Mouse (Mus musculus) embryo, embryonic 11 days (tissue): Measurements from ENCODE around the gene Mta3.

Source experiments
- DNase-seq: peaks from one replicate; pipeline ENCODE4 v3.0.0-alpha.2; 2015

Mta3 gene

DNA sequence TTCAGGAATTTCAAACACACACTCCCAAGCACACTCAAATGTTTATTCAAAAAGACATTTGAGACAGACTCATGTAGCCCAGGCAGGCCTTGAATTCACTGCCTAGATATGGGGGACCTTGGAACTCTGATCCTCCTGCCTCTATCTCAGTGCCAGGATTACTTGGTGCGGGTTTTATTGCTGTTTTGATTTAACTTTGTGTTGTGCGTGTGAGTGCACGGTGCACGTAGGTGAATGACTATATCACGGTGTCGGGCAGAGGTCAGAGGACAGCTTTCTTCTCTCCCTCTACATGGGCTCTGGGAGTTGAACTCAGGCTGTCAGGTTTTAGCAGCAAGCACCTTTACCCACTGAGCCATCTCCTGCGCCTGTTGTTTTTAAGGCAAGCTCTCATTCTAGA is 61.1 kb downstream of the Mta3 start:
- no peak for DNase-seq

- no peak for DNase-seq
Measured at GRCm38 (mm10) chr17:83768309-83768708, 62.3 kb downstream of the Mta3 start.

GRCm38 (mm10) chr17:83770371-83770770 is 64.4 kb downstream of the Mta3 start:
- DNase-seq, result no peak

DNA sequence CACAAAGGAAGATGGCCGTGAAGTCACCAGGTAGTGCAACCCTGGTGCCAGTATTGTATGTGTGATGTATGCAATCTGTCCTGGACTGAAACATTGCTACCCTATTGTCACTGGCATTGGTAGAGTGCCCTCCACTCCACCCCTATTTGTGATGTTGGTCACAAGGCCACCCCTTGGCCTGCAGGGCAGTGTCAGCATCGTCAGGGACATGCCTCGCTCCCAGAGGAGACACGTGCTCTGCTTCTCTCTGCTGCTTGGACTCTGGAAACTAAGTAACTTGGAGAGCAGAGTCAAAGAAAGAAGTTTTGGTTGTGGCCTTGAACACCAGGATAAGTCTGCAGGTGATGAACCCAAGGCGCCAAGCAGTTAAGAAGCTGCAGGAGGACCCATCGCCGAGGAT is 65.0 kb downstream of the Mta3 start:
- no peak for DNase-seq

GRCm38 (mm10) chr17:83772110-83772509 is 66.1 kb downstream of the Mta3 start:
- no peak for DNase-seq

DNA sequence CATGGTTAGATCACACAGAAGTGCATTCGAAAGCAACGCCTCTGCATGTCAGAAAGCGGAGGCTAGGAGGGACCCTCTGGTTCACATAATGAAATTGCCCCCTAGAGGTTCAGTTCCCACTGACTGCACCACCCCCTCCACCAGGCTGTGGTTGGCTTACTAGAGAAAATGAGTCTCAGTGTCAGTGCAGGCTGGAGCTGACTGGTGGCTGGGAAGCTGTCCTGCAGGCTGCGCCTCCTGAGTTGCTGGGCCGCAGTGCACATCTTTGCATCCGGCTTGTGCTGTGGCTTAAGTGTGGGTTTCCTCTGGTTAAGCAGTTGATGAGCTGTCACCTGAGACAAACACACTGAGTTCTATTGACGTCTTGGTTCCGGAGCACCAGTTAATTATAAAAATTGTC is 66.7 kb downstream of the Mta3 start:
- peak; percentile 55 for DNase-seq

GRCm38 (mm10) chr17:83776965-83777364 is 71.0 kb downstream of the Mta3 start:
- no peak for DNase-seq

- DNase-seq, result no peak
Measured at GRCm38 (mm10) chr17:83777462-83778051, 71.6 kb downstream of the Mta3 start.

- DNase-seq, result no peak
Measured at GRCm38 (mm10) chr17:83780228-83780627, 74.3 kb downstream of the Mta3 start.

GRCm38 (mm10) chr17:83782740-83783139 is 76.8 kb downstream of the Mta3 start:
- peak; percentile 59 for DNase-seq

DNA sequence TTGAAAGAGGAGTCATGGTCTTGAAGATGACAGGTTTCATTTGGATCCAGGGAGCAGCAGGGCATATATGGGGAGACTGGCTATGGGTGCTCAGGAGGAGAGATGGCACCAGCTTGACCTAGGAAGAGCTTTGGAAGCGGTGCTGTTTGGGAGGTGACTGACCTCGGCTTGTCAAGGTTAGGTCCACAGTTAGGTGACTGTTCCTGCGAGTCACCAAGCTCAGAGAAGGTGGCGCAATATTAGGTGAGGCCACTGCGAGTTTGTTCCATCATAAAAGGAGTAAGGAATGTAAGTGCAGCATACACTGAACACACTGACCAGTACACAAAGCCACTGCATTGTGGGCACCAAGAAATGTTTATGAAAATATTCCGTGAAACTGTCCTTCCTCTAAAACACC is 80.5 kb downstream of the Mta3 start:
- DNase-seq, result no peak

- no peak for DNase-seq
Measured at GRCm38 (mm10) chr17:83790158-83790557, 84.2 kb downstream of the Mta3 start.

- peak; percentile 19 for DNase-seq
Measured at GRCm38 (mm10) chr17:83792388-83792787, 86.4 kb downstream of the Mta3 start.

GRCm38 (mm10) chr17:83795121-83795520 is 89.2 kb downstream of the Mta3 start:
- no peak for DNase-seq

DNA sequence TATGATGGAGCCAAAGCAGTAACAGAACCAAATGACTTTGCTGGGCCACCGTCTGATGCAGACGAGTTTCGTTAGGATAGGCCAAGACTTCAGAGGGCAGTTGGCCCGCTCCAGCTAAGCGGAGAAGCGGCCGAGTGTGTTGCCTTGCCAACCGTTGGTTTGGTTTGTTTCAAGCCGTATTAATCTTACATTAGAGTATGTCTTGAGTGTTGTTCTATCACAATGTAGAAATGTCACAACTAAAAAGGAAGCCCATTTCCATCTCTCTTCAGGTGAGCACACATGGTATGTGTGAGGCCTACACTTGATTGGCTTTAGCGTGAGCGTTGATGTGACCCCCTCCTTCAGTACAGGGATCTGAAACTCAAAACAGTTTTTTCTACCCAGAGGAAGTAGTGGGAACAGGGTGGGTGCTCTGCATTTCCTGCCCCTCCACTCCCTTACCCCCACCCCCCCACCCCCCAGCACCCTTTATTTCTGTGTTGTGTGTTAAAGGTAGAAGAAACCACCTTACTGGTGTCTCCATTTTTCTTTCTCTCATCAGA is 93.6 kb downstream of the Mta3 start:
- no peak for DNase-seq

DNA sequence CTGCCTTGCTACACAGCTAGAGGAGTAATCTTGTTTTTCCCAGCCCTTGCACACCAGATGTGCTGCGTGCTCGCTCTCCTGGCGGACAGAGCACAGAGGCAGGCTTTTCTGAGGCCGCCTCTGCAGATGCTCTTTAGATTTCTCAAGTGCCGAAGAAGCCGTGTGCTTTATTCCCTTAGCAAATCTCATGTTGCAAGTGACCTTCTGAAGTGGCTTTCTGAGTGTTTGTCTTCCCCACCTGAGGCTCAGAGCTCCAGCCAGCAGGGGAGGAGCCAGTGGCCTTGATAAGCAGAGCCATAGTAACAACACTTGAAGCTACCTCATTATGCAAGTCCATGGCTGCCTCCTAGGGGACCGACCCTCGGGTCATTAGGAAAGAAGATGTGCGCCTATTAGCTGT is 98.0 kb downstream of the Mta3 start:
- no peak for DNase-seq

GRCm38 (mm10) chr17:83805078-83805477 is 99.1 kb downstream of the Mta3 start:
- DNase-seq, result no peak

DNA sequence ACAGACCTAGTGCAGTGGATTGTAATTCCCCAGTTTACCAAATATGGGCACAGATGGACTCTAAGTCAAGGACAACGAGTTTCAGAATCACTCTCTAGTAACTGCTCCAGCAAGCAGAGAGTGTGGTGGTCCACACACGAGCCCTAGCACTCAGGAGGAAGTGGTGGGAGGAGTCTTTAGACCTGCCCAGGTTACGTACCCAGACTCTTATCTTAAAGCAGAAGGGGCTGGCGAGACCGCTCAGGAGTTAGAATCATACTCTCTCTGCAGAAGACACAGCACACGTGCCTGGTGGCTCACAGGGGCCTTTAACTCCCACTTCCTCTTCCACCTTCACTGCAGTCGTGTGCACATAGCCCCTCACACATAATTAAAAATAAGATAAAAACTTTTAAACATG is 101.4 kb downstream of the Mta3 start:
- no peak for DNase-seq

DNA sequence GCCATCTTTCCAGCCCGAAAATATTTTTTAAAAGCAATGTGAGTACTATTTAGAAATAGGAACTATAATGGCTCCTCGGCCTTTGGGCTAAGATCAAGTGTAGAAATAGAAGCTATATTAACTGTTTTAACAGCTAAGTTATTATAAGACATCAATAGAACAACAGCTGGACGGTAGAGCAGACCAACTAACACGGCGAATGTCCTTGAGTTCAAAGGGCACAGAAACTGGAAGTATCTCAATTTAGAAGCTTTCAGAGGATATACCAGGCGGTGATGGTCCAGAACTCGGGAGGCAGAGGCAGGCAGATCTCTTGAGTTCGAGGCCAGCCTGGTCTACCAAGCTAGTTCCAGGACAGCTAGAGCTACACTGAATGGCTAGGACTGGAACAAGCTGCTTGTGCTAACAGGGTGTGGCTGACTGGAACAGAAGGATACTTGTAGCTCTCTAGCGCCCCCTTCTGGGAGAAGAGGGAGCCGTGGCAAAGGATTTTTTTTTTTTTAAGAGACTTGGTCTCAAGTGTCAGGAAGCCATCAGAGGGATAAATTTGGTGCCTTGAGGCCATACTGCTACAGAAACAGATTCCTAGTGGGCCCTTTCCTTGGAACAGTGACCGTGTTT is 101.9 kb downstream of the Mta3 start:
- peak; percentile 72 for DNase-seq

DNA sequence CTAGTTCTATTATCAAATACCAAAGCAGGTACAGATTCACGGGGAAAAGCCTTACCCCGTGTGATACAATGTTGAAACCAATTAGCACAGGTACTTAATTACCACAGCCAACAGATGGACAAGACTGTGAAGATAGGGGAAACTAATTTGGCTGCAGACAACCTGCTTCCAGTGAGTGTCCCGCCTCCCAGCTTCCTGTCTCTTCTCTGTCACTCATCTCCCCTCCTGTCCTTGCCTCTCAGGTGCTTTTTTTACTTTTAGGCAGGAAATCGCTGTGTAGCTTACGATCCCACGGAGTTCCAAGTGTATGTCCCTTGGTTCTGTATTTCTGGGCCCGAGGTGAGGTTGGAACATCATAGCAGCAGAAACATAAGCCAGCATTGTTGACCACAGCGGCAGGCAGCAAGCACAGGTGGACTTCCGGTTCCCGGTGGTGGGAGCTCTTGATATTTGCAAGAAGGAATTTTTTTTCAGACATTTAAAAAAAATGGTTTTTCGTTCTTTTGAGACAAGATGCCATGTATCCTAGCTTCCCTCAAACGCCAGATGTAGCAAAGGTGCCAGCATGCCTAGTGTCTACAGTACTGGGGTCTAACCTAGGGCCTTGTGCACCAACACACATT is 102.6 kb downstream of the Mta3 start:
- no peak for DNase-seq

DNA sequence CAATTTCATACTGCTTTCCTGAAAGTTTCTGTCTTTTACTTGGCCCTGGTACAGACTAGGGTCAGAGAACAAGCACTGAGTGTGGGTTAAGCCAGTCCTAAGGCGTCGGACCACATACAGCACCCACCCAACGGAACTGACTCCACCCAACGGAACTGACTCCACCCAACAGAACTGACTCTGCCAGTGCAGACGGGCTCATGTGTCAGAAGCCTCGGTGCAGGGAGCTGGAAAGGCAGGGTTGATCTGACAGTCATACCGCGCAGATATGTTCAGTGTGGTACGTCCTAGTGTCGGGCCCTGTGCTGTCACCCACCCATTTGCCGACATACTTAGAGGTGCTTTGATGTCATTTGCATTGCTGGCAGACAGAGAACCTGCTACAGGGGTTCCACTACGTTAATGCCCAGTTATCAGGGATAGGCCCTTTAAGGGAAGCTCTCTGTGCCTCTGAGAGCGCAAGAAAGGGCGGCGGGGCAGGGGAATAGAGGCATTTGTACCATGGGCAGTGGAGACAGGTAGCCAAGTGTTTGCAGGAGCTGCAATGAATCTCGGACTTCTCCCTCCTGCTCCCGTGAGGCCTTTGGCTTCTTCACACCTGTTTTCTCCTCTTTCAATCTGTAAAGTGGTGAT is 103.3 kb downstream of the Mta3 start:
- no peak for DNase-seq

- DNase-seq, result no peak
Measured at GRCm38 (mm10) chr17:83810285-83810684, 104.3 kb downstream of the Mta3 start.

- DNase-seq, result no peak
Measured at GRCm38 (mm10) chr17:83812200-83812944, 106.4 kb downstream of the Mta3 start.
